Mouse (Mus musculus) lung, postnatal 0 days (tissue): Measurements from ENCODE around the gene Sytl2.

Experiments used
- CTCF ChIP-seq: IDR thresholded peaks from 2 replicates; pipeline ENCODE4 v1.5.1; 2016; ENCODE audit warnings: antibody characterized with exemption, mild to moderate bottlenecking
- EP300 ChIP-seq: IDR thresholded peaks from 2 replicates; pipeline ENCODE4 v1.6.1; 2016; ENCODE audit warnings: antibody characterized with exemption, mild to moderate bottlenecking, control low read depth

GRCm38 (mm10) chr7:90320124-90320523, 18.1 kb downstream of the Sytl2 start:
- TF ChIP-seq EP300: no peak
- no peak for TF ChIP-seq CTCF
